Mouse (Mus musculus) kidney, adult 2 months (tissue): Measurements from ENCODE around the gene Selenon. TPM values are rescaled to one million over a fixed set of nuclear protein-coding genes. Genes with fewer than 3 reads are reported as not detected.
"Not testable (repeated sequence)": the region's sequence is repeated elsewhere in the genome, so short reads cannot be mapped to it uniquely, and the experiment has no call there.

ENCODE experiments used
- DNase-seq: peaks from one replicate; pipeline ENCODE4 v3.0.0; 2021
- H3K27ac ChIP-seq: fragments of 200-500 bp; 2 replicates; pipeline ENCODE4 v1.5.1; 2012; ENCODE audit warnings: low read depth, low read length, control low read depth, inconsistent platforms; ENCODE audit not compliant: insufficient read depth
- H3K27me3 ChIP-seq: fragments of 200-500 bp; replicated peaks from 2 replicates; pipeline ENCODE4 v1.6.1; 2012; ENCODE audit warnings: mild to moderate bottlenecking, moderate library complexity, low read length, inconsistent platforms; ENCODE audit not compliant: control insufficient read depth, insufficient read depth
- H3K36me3 ChIP-seq: fragments of 200-500 bp; 2 replicates; pipeline ENCODE4 v1.6.1; 2012; ENCODE audit warnings: mild to moderate bottlenecking, moderate library complexity, low read length, inconsistent platforms; ENCODE audit not compliant: control insufficient read depth, insufficient read depth
- H3K4me1 ChIP-seq: fragments of 200-500 bp; 2 replicates; pipeline ENCODE4 v1.6.1; 2011; ENCODE audit warnings: low read length; ENCODE audit not compliant: control insufficient read depth, insufficient read depth
- H3K4me3 ChIP-seq: fragments of 200-500 bp; 2 replicates; pipeline ENCODE4 v1.5.1; 2011; ENCODE audit warnings: mild to moderate bottlenecking, low read depth, low read length, control low read depth; ENCODE audit not compliant: insufficient read depth
- CTCF ChIP-seq: fragments of 200-500 bp; conservative IDR thresholded peaks from 2 replicates; pipeline ENCODE4 v1.5.1; 2011; ENCODE audit warnings: low read depth, mild to moderate bottlenecking, control low read depth, low read length, moderate library complexity, mixed read lengths; ENCODE audit not compliant: insufficient read depth, insufficient read length
- POLR2A ChIP-seq: fragments of 200-500 bp; IDR thresholded peaks from one replicate; pipeline ENCODE4 v1.6.1; 2011; ENCODE audit warnings: low read depth, low read length, control low read depth
- WGBS: fragments of 180-500 bp; shearing (Covaris S2); methylation state at CpG from one replicate; pipeline ENCODE4 v1.1.7; 2018; 5-methylcytosine and 5-hydroxymethylcytosine counted together
- polyA plus RNA-seq: library from polyadenylated mRNA; depleted of rRNA; stranded (reverse); fragments of >200 nt; gene quantifications from 2 replicates; pipeline ENCODE4 v1.2.3, GENCODE M21; 2012

Gene Selenon
- polyA plus RNA-seq, 1 experiment: 9.8 TPM

DNA sequence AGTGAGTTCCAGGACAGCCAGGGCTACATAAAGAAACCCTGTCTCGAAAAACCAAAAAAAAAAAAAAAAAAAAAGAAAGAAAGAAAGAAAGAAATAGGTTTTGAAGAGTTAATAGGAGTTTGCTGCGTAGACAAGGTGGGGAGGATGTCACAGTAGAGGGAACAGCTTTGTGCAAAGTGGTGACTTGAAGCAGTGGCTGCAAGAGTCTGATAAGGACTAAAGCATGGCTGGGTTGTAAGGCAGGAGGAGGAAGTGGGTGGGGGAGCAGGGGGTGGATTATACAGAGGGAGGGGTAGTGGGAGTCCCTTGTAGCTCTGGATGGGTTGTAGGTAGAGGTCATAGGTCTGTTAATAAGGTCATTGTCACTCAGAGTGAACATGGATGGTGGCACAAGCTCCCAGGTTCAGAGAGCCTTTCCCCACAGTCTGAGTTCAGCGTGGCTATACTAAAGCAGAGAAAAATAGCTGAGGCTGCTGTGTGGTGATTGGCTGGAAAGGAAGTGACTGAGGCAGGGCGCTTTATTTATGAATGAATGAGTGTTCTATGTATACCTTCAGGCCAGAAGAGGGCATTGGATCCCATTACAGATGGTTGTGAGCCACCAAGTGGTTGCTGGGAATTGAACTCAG lies 45.9 kb downstream of the Selenon start:
- Histone ChIP-seq H3K27me3 (no peaks in the 10 kb centered on the region), H3K4me3 (no peak overlapping the region), H3K36me3 (no peaks in the 10 kb centered on the region; the same call in 1 of the 2 replicates), H3K4me1 (peaks cover 8% of the 10 kb centered on the region; the same call in 1 of the 2 replicates), H3K27ac (no peak overlapping the region)
- DNase-seq: no peak
- WGBS: 90% methylated on average over 3 of the region's 4 CpGs
- TF ChIP-seq POLR2A (no peak), CTCF (no peak)

DNA sequence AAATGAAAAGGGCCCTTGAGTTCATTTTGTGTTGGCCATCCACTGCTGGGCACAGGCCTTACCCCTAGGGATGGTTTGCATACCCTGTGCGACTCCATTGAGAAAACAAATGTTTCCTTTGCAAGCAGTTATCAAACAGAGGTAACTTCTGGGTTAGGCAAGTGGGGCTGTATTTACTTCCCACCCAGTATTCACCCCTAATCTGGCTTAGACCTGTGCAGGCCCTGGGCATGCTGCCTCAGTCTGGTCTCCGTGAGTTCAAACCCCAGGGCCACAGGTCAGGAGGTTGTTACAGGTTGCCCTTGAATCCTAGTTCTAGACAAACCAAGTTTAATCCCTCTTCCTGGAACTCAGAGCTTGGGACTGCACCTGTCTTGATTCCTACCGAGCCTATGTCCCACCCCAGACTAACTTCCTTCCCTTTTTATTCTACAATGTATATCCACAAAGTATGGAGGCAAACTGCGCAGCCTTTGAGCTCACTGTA lies 46.6 kb downstream of the Selenon start:
- H3K27ac ChIP-seq: no peak overlapping the region
- DNase-seq: no peak
- WGBS: 84% methylated on average over 4 of the region's 4 CpGs
- no peaks in the 10 kb centered on the region for H3K27me3 ChIP-seq
- H3K36me3 ChIP-seq: no peaks in the 10 kb centered on the region; the same call in 1 of the 2 replicates
- H3K4me3 ChIP-seq: no peak overlapping the region
- H3K4me1 ChIP-seq: peaks cover 9% of the 10 kb centered on the region; the same call in 1 of the 2 replicates
- TF ChIP-seq CTCF: no peak
- no peak for TF ChIP-seq POLR2A

DNA sequence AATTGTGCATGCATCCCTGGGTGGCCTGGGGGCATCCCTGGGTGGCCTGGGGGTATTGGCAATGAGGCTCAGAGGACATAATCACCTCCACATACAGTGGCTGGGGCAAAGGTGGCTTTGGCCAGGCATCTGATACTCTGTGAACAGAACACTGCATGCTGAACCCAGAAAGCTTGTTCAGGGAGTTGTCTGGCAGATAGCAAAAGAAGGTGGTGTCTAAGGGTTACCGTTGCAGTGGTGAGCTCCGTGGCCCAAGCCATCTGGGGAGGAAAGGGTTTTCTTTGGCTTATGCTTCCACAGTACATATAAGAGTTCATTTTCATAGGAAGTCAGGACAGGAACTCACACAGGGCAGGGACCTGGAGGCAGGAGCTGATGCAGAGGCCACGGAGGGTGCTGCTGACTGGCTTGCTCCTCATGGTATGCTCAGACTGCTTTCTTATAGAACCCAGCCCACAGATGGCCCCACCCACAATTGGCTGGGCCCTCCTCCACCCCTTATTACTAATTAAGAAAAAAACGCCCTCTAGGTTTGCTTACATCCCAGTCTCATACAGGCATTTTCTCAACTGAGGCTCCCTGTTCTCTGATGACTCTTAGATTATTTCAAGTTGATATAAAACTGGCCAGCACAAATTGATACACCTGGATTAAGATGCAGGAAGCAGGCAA lies 48.1 kb downstream of the Selenon start:
- no peaks in the 10 kb centered on the region; the same call in 1 of the 2 replicates for H3K36me3 ChIP-seq
- H3K27ac ChIP-seq: no peak overlapping the region
- WGBS: 71% methylated on average over 4 of the region's 4 CpGs
- no peak for TF ChIP-seq POLR2A
- no peak for TF ChIP-seq CTCF
- DNase-seq: no peak
- peaks cover 10% of the 10 kb centered on the region; the same call in 1 of the 2 replicates for H3K4me1 ChIP-seq
- no peaks in the 10 kb centered on the region for H3K27me3 ChIP-seq
- no peak overlapping the region for H3K4me3 ChIP-seq

DNA sequence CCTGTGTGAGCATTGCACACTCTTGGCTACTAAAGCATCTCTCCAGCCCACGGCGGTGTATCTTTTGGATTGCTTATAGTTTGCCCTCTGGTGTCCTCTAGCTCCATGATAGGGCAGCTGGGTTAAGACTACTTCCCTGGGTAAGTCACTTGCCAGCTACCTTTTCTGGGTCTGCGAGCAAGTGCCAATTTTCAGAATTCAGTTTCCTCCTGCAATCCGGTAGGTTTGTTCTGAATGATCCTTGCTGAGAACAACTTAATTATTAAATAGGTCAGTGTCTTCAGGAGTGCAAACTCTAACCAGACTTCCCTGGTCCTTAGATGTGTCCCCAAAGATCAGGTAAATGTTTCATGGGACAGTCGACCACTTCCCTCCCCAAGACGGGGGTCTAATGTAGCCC lies 50.9 kb downstream of the Selenon start:
- Histone ChIP-seq H3K27me3 (no peaks in the 10 kb centered on the region), H3K36me3 (no peaks in the 10 kb centered on the region), H3K4me1 (peaks cover 20% of the 10 kb centered on the region), H3K4me3 (no peak overlapping the region), H3K27ac (0 out of 2 replicates have a peak overlapping the region, but pooled peaks have one; percentile 35)
- peak; percentile 68 for DNase-seq
- WGBS: 60% methylated on average over 6 of the region's 6 CpGs
- TF ChIP-seq CTCF (no peak), POLR2A (no peak)

GRCm38 (mm10) chr4:134498983-134499382 lies 53.0 kb downstream of the Selenon start:
- H3K4me3 ChIP-seq, DNase-seq, H3K36me3 ChIP-seq, H3K27me3 ChIP-seq, H3K27ac ChIP-seq: not testable (repeated sequence)
- peaks cover 27% of the 10 kb centered on the region for H3K4me1 ChIP-seq
- WGBS: 86% methylated on average over 6 of the region's 6 CpGs

GRCm38 (mm10) chr4:134497986-134498731 lies 53.8 kb downstream of the Selenon start:
- Histone ChIP-seq H3K4me3 (0 out of 2 replicates have a peak overlapping the region, but pooled peaks have one; percentile 81), H3K27me3 (no peaks in the 10 kb centered on the region), H3K27ac (no peak overlapping the region), H3K4me1 (peaks cover 23% of the 10 kb centered on the region), H3K36me3 (no peaks in the 10 kb centered on the region)
- TF ChIP-seq CTCF (no peak), POLR2A (no peak)
- DNase-seq: no peak
- 82% methylated on average over 12 of the region's 12 CpGs for WGBS

- H3K27me3 ChIP-seq: no peaks in the 10 kb centered on the region
- H3K36me3 ChIP-seq: no peaks in the 10 kb centered on the region
- H3K4me1 ChIP-seq: peaks cover 23% of the 10 kb centered on the region
- H3K4me3 ChIP-seq: peak overlapping the region; percentile 81
- 4% methylated on average over 6 of the region's 6 CpGs for WGBS
- DNase-seq: no peak
- H3K27ac ChIP-seq: peak overlapping the region; percentile 90
- TF ChIP-seq CTCF: no peak
- no peak for TF ChIP-seq POLR2A
These were observed 54.7 kb downstream of the Selenon start for GRCm38 (mm10) chr4:134497223-134497622.
